Mouse (Mus musculus) kidney, embryonic 15.5 days (tissue): ENCODE measurements around the gene Serpini2. TPM values are rescaled to one million over a fixed set of nuclear protein-coding genes. Genes with fewer than 3 reads are reported as not detected.
"Not testable (repeated sequence)": the region's sequence is repeated elsewhere in the genome, so short reads cannot be mapped to it uniquely, and the experiment has no call there.

Source experiments
- ATAC-seq: fragments of 200-750 bp; cut with Nextera tagmentation; replicated peaks from 2 replicates; pipeline ENCODE4 v1.8.0; 2017; ENCODE audit warnings: moderate TSS enrichment; ENCODE audit not compliant: low FRiP score
- H3K27ac ChIP-seq: fragments of 300-500 bp; sonication (generic); 2 replicates; pipeline ENCODE4 v1.5.1; 2015; ENCODE audit warnings: mild to moderate bottlenecking, inconsistent platforms
- H3K27me3 ChIP-seq: fragments of 300-500 bp; sonication (generic); 2 replicates; pipeline ENCODE4 v1.6.1; 2015; ENCODE audit warnings: inconsistent platforms
- H3K36me3 ChIP-seq: fragments of 300-500 bp; sonication (generic); 2 replicates; pipeline ENCODE4 v1.6.1; 2015; ENCODE audit warnings: inconsistent platforms
- H3K4me1 ChIP-seq: fragments of 300-500 bp; sonication (generic); 2 replicates; pipeline ENCODE4 v1.6.1; 2015; ENCODE audit warnings: inconsistent platforms
- H3K4me2 ChIP-seq: fragments of 300-500 bp; sonication (generic); 2 replicates; pipeline ENCODE4 v1.6.1; 2015; ENCODE audit warnings: moderate library complexity, mild to moderate bottlenecking, inconsistent platforms
- H3K4me3 ChIP-seq: fragments of 300-500 bp; sonication (generic); replicated peaks from 2 replicates; pipeline ENCODE4 v1.5.1; 2015; ENCODE audit warnings: mild to moderate bottlenecking, inconsistent platforms
- H3K9ac ChIP-seq: fragments of 300-500 bp; sonication (generic); 2 replicates; pipeline ENCODE4 v1.6.1; 2015; ENCODE audit warnings: mild to moderate bottlenecking, inconsistent platforms
- H3K9me3 ChIP-seq: fragments of 300-500 bp; sonication (generic); replicated peaks from 2 replicates; pipeline ENCODE4 v1.6.1; 2016; ENCODE audit warnings: inconsistent platforms
- whole genome bisulfite sequencing: fragments of 180-500 bp; shearing (Covaris S2); methylation state at CpG from one replicate; pipeline ENCODE4 v1.1.7; 2015; ENCODE audit warnings: mixed read lengths; 5-methylcytosine and 5-hydroxymethylcytosine counted together
- polyA plus RNA-seq: library from polyadenylated mRNA; unstranded; fragments of >200 nt; fragmentation: Nextera tagmentation; extraction: Ambion mirVana; gene quantifications from 2 replicates; pipeline ENCODE4 v1.2.1, GENCODE M21; 2015

Serpini2 gene
- not detected in 2 replicates for polyA plus RNA-seq

DNA sequence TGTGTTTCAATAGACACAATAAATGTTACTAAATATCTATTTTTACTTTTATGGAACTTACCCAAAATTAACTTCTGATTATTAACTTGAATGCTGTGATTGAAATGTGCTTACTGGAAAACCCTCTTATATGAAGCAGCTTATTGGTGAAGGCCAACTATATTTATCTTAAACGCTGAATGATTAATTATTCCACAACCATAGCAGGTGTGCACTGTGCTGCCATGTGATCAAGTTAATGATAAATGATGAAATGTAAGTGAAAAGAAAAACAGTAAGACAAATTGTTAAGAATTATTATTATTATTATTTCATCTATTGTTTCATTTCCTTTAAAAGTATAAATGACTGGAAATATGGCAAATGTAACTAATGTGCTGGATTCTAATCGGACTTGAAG, at the start of gene Serpini2:
Serpini2 (minus strand) TSS at position 101 of the 400 bp plus-strand sequence.
- ATAC-seq = no peak
- WGBS = 80% methylated on average over 2 of the region's 2 CpGs
- Histone ChIP-seq H3K4me1 (no peaks in the 10 kb centered on the region), H3K27ac (no peak within 1 kb of the TSS), H3K9ac (no peak within 1 kb of the TSS), H3K27me3 (no peaks in the 10 kb centered on the region), H3K36me3 (no peaks in the 10 kb centered on the region), H3K9me3 (no peaks in the 10 kb centered on the region), H3K4me2 (no peak within 1 kb of the TSS), H3K4me3 (no peak within 1 kb of the TSS)

DNA sequence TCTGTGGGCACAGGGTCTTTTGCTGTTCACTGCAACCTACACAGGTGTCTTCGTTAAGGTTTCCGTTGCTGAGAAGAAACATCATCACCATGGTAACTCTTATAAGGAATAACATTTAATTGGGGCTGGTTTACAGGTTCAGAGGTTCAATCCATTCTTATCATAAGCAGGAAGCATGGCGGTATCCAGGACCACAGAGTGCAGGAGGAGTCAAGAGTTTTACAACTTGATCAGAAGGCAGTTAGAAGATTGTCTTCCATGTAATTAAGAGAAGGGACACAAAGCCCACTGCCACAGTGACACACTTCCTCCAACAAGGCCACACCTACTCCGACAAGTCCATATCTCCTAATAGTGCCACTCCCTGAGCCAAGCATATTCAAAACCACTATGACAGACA, 39.0 kb upstream of the Serpini2 start:
- WGBS = 88% methylated on average over 4 of the region's 4 CpGs

DNA sequence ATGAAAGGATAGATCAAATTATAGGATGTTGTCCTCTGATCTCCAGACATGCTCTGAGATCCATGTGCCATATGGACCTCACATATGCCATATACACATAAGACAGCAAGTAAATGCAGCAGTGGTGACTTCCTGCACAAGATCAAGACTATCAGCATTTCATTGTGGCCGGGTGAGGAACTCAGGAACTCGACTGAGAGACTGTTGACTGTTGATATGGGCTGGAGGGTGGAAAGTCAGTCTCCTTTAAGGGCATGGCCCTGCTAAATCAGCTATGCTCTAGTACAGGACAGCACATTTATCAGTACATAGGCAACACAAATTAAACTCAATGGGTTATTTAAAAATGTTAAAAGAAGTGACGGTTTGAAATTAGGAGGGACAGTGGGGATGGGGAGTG, 38.4 kb upstream of the Serpini2 start:
- Histone ChIP-seq H3K4me1 (no peaks in the 10 kb centered on the region), H3K9me3 (no peaks in the 10 kb centered on the region), H3K36me3 (no peaks in the 10 kb centered on the region), H3K4me2 (no peak overlapping the region), H3K9ac (no peak overlapping the region), H3K27ac (no peak overlapping the region), H3K27me3 (no peaks in the 10 kb centered on the region), H3K4me3 (no peak overlapping the region)
- 58% methylated on average over 3 of the region's 3 CpGs for WGBS
- no peak for ATAC-seq

More for the DNA sequence above, 39.0 kb upstream of the Serpini2 start:
- Histone ChIP-seq H3K9me3 (no peaks in the 10 kb centered on the region), H3K4me3 (no peak overlapping the region), H3K4me1 (no peaks in the 10 kb centered on the region), H3K36me3 (no peaks in the 10 kb centered on the region), H3K27ac (no peak overlapping the region), H3K9ac (no peak overlapping the region), H3K4me2 (no peak overlapping the region), H3K27me3 (no peaks in the 10 kb centered on the region)
- no peak for ATAC-seq

DNA sequence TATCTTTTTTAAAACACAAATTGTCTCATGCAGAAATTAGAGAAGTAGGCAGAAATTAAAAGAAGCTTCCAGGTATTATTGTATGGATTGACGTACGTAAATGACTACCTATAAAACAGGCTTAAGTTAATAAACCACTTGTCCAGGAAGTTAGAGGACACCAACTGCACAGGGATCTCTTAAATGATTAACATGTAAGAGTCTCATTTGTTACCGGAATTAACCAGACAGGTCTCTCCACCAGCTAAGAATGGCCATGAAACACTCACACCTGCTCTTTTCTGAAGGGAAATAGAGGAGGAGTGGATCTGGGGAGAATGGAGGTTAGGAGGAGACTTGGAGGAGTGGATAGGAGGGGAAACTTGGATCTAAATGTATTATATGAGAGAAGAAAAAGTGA, 35.7 kb upstream of the Serpini2 start:
- Histone ChIP-seq H3K4me2 (no peak overlapping the region), H3K4me3 (no peak overlapping the region), H3K27me3 (no peaks in the 10 kb centered on the region), H3K9me3 (no peaks in the 10 kb centered on the region), H3K9ac (no peak overlapping the region), H3K4me1 (no peaks in the 10 kb centered on the region), H3K27ac (no peak overlapping the region), H3K36me3 (no peaks in the 10 kb centered on the region)
- WGBS = 68% methylated on average over 3 of the region's 3 CpGs
- peak; percentile 89 for ATAC-seq

DNA sequence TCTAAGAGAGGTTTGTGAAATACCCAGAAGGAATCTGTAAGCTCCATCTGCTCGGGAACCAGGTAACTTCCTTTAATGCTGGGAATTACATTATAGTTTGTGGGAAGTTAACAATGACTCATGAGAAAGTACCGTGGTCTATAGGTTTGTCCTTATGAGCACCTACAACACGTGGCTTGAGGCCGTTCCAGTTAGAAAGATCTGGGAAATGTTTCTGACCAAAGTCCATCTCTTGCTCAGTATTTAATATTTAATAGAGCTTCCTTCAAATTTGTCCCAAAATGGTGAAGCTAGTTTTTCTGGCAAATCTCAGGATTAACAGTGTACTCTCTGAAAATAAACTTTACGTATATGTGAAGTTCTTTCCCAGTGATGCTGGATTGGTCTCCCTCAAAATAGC, 34.7 kb upstream of the Serpini2 start:
- no peak overlapping the region for H3K4me3 ChIP-seq
- no peaks in the 10 kb centered on the region for H3K27me3 ChIP-seq
- no peak overlapping the region for H3K9ac ChIP-seq
- H3K4me2 ChIP-seq = no peak overlapping the region
- H3K4me1 ChIP-seq = no peaks in the 10 kb centered on the region
- no peak overlapping the region for H3K27ac ChIP-seq
- WGBS = 91% methylated on average over 5 of the region's 5 CpGs
- no peak for ATAC-seq
- H3K36me3 ChIP-seq = no peaks in the 10 kb centered on the region
- no peaks in the 10 kb centered on the region for H3K9me3 ChIP-seq

DNA sequence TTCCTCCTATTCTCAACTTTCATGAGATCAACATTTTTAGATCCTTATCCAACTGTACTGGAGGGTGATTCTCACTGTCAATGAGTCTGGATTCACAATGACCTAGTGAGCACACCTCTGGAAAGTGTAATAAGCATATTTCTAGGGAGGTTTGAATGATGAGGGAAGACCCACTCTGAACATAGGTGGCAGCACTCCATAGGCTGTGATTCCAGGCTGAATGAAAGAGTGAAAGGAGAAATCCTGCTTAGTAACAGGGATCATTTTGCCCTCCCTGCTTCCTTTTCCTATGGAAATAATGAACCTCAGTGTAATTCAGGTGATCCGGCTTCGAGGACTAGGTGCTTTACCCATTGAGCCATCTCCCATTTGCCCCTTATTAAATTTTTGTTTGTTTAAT, 31.2 kb upstream of the Serpini2 start:
- Histone ChIP-seq H3K4me1 (no peaks in the 10 kb centered on the region), H3K4me2 (no peak overlapping the region), H3K27ac (no peak overlapping the region), H3K27me3 (no peaks in the 10 kb centered on the region), H3K4me3 (no peak overlapping the region), H3K9me3 (no peaks in the 10 kb centered on the region), H3K9ac (no peak overlapping the region), H3K36me3 (no peaks in the 10 kb centered on the region)
- ATAC-seq = no peak
- WGBS = 92% methylated on average over 2 of the region's 2 CpGs

DNA sequence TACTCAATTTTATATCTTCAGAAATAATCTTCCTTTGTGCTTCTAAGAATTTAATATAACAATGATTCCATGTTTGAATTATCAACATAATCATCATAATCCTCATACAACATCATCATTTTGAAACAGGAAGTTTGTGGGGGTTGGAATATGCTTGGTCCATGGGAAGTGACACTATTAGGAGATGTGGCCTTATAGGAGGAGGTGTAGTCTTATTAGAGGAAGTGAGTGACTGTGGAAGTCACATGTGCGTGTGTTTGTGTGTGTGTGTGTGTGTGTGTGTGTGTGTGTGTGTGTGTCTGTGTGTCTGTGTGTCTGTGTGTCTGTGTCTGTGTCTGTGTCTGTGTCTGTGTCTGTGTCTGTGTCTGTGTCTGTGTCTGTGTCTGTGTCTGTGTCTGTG, 29.6 kb upstream of the Serpini2 start:
- not testable (repeated sequence) for H3K4me3 ChIP-seq, H3K4me2 ChIP-seq, H3K9ac ChIP-seq, H3K27me3 ChIP-seq, ATAC-seq, H3K4me1 ChIP-seq, H3K36me3 ChIP-seq, H3K9me3 ChIP-seq, H3K27ac ChIP-seq
- WGBS = 89% methylated on average over 1 of the region's 1 CpGs

DNA sequence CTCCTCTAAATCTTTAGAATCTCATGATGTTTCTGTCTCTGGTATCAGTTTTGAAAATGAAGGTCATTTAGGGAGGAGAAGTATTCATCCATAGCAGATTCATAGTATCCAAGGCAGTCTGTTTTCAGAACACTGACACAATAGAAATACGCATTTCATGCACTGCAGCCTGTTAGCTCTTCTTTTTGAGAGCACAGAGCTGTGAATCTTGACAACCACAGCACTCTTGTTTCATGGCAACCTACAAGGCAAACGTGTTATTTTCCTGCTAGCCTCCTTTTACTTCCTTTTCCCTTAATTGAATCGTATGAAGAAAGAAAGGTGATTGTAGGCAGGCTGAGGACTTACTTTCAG, 27.9 kb upstream of the Serpini2 start:
- ATAC-seq = no peak
- no peaks in the 10 kb centered on the region for H3K36me3 ChIP-seq
- H3K27ac ChIP-seq = no peak overlapping the region
- H3K4me2 ChIP-seq = no peak overlapping the region
- H3K27me3 ChIP-seq = no peaks in the 10 kb centered on the region
- no peak overlapping the region for H3K9ac ChIP-seq
- H3K4me1 ChIP-seq = no peaks in the 10 kb centered on the region
- WGBS = 58% methylated on average over 3 of the region's 3 CpGs
- H3K4me3 ChIP-seq = no peak overlapping the region
- no peaks in the 10 kb centered on the region for H3K9me3 ChIP-seq

DNA sequence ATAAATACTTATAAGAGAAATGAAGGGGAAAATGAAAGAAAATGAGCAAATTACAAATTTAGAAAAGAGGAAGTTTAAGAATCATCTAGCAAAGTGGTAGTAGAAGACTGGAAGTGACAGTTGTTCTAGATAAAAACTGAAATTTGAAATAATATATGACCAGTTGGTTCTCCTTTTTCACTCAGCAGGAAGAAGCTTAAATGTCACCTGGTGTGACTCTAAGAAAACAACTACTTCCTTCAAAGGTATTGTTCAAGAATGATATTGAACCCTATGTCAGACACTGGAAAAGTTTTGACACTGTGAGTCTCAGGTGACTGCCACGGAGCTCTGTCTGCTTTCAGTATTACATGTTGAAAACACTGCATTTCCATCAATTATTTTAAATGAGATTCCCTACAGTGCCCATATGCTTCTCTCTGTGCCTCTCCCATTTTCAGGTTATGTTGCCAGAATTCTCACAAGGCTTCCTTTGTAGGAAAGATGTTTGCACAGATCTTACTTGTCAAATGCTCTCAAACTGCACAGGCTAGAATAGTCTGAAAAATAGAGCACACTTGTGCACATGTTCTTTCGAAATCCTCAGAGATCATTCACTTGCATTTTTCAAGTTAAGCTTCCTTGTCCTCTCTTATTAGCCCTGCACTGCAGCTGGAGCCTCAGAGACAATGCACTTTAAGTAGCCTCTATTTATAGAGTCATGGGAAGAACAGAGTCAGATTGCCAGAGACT, 27.3 kb upstream of the Serpini2 start:
- no peak overlapping the region for H3K4me3 ChIP-seq
- no peaks in the 10 kb centered on the region for H3K27me3 ChIP-seq
- no peak overlapping the region for H3K4me2 ChIP-seq
- no peaks in the 10 kb centered on the region for H3K36me3 ChIP-seq
- no peak for ATAC-seq
- H3K9ac ChIP-seq = no peak overlapping the region
- no peak overlapping the region for H3K27ac ChIP-seq
- no peaks in the 10 kb centered on the region for H3K9me3 ChIP-seq
- no peaks in the 10 kb centered on the region for H3K4me1 ChIP-seq
- 64% methylated on average over 2 of the region's 2 CpGs for WGBS

DNA sequence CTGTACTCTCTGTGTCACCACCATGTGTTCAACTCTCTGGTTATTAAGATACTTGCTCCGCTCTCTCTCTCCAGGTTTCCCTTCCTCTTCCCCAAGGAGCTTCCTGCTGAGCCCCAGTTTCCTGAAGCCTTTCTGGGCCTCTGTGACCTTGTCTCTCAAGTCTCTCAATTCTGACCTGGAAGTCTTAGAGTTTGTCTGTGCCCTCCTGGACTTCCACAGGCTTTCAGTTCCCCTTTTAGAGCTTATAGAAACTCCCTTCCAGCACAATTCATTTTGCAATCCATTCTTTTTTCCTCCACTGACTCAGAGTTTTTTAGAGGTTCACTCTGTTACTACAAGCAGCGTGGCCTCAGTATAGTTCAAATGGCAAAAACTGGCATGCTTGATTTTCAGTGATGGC, 23.4 kb upstream of the Serpini2 start:
- Histone ChIP-seq H3K36me3 (no peaks in the 10 kb centered on the region), H3K4me3 (no peak overlapping the region), H3K27me3 (no peaks in the 10 kb centered on the region), H3K27ac (no peak overlapping the region), H3K4me1 (no peaks in the 10 kb centered on the region), H3K9me3 (no peaks in the 10 kb centered on the region), H3K9ac (no peak overlapping the region), H3K4me2 (no peak overlapping the region)
- 83% methylated on average over 2 of the region's 2 CpGs for WGBS
- ATAC-seq = no peak

DNA sequence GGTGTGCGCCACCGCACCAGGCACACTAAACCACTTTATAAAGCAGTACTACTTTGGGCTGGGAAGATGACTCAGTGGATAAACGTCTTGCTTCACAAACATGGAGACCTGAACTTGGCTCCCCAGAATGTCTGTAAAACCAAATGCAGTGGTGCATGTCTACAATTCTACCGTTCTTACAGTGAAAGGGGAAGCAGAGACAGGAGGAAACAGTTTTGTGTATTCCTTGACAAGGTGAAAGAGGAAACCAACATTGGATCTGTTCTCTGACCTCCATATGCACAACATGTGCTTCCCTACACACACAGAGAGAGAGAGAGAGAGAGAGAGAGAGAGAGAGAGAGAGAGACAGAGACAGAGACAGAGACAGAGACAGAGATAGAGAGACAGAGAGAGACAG, 7.6 kb upstream of the Serpini2 start:
- no peak overlapping the region for H3K9ac ChIP-seq
- H3K9me3 ChIP-seq = no peaks in the 10 kb centered on the region
- no peak overlapping the region for H3K4me3 ChIP-seq
- 74% methylated on average over 4 of the region's 4 CpGs for WGBS
- H3K4me1 ChIP-seq = no peaks in the 10 kb centered on the region
- H3K36me3 ChIP-seq = no peaks in the 10 kb centered on the region
- no peak for ATAC-seq
- no peak overlapping the region for H3K27ac ChIP-seq
- H3K27me3 ChIP-seq = no peaks in the 10 kb centered on the region
- no peak overlapping the region for H3K4me2 ChIP-seq

DNA sequence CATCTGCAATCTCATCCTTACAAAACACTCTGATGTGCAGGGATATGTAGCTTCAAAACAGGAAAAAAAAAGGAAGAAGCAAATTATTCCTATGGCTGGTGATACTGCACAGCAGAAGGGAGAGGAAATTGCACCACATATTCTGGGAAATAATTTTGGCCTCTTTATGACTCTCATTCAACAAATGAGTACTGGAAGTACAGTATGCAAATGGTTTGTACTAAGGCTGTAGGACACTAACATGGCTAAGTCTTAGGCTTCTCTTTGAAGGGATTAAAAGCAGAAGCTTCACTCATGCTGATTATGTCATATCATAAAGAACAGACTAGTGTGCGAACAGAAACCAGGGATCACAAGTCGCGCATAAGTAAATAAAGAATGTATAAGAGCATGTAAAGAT, 6.6 kb upstream of the Serpini2 start:
- no peak for ATAC-seq
- Histone ChIP-seq H3K27me3 (no peaks in the 10 kb centered on the region), H3K4me1 (no peaks in the 10 kb centered on the region), H3K4me3 (no peak overlapping the region), H3K27ac (no peak overlapping the region), H3K9ac (no peak overlapping the region), H3K36me3 (no peaks in the 10 kb centered on the region), H3K4me2 (no peak overlapping the region), H3K9me3 (no peaks in the 10 kb centered on the region)
- WGBS = 85% methylated on average over 3 of the region's 3 CpGs

DNA sequence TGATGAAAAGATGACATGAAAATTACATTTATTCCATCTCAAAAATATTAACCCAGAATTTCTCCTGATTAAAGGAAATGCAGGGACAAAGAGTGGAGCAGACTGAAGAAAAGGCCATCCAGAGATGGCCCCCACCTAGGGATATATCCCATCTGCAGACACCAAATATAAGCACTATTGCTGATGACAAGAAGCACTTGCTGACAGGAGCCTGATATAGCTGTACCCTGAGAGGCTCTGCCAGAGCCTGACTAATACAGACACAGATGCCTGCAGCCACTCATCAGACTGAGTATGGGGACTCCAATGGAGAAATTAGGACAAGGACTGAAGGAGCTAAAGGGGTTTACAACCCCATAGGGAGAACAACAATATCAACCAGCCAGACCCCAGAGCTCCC, 5.2 kb upstream of the Serpini2 start:
- Histone ChIP-seq H3K9me3 (no peaks in the 10 kb centered on the region), H3K27ac (no peak overlapping the region), H3K27me3 (no peaks in the 10 kb centered on the region), H3K4me3 (no peak overlapping the region), H3K4me2 (no peak overlapping the region), H3K9ac (no peak overlapping the region), H3K36me3 (no peaks in the 10 kb centered on the region), H3K4me1 (no peaks in the 10 kb centered on the region)
- no peak for ATAC-seq
